Mouse (Mus musculus) Patski (cell line): ENCODE results near the gene AI854703. TPM values are rescaled to one million over a fixed set of nuclear protein-coding genes. Genes with fewer than 3 reads are reported as not detected.

Experiments
- ATAC-seq: fragments of 100-300 bp; one replicate; pipeline ENCODE4 v1.8.0; 2021
- CTCF ChIA-PET: fragments of 350-600 bp; sonication (Branson Sonifier 250); formaldehyde crosslinking; loops from one replicate; lab custom pipeline; 2022; ENCODE audit warnings: inconsistent platforms; lab: Charles Lee
- POLR2A ChIA-PET: fragments of 350-600 bp; sonication (Branson Sonifier 250); formaldehyde crosslinking; loops from one replicate; lab custom pipeline; 2022; ENCODE audit warnings: antibody characterized with exemption, inconsistent platforms; lab: Charles Lee
- DNase-seq: peaks from one replicate; pipeline ENCODE4 v3.0.0-alpha.2; 2011; ENCODE audit warnings: low read depth, low spot score
- H3K27me3 ChIP-seq: fragments of 371-371 bp; one replicate; pipeline ENCODE4 v1.5.1; 2021
- CTCF ChIP-seq: fragments of 100-300 bp; IDR thresholded peaks from one replicate; pipeline ENCODE4 v1.5.1; 2021
- in situ Hi-C: fragments of 300-500 bp; cut with MboI; formaldehyde crosslinking; loops from 3 replicates; pipeline ENCODE4 v1.11.1; 2018; ENCODE audit warnings: low pct_unique_long_range_greater_than_20kb, mixed read lengths
- polyA plus RNA-seq: library from polyadenylated mRNA; unstranded; gene quantifications from one replicate; pipeline ENCODE4 v1.2.3, GENCODE M21; 2021

Gene AI854703
- polyA plus RNA-seq, 1 experiment from 2014 or later, result 25.6 TPM

DNA sequence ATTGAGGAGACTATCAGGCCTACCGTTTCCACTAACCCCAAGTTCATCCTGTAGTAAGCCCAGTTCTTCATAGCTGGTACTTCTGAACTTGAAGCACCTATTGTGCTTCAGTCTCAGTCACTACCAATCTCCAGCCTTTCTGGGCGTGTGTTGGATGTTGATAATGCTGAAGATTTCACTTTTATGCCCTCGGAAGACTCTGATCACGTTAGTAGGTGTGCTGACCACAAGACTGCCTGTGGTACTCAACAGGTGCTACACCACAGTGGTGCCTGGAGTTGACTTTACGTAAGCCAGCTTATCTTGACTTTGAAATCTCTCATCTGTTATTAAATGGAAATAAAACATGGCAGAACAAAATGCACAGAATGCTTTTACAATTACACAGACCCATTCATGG lies 53.9 kb downstream of the AI854703 start:
- ATAC-seq, result no peak
- DNase-seq, result no peak
- no peaks in the 10 kb centered on the region for H3K27me3 ChIP-seq
- TF ChIP-seq CTCF, result no peak
- ChIA-PET POLR2A (no interaction called here), CTCF (no interaction called here)
- in situ Hi-C loops, result no loop called here

DNA sequence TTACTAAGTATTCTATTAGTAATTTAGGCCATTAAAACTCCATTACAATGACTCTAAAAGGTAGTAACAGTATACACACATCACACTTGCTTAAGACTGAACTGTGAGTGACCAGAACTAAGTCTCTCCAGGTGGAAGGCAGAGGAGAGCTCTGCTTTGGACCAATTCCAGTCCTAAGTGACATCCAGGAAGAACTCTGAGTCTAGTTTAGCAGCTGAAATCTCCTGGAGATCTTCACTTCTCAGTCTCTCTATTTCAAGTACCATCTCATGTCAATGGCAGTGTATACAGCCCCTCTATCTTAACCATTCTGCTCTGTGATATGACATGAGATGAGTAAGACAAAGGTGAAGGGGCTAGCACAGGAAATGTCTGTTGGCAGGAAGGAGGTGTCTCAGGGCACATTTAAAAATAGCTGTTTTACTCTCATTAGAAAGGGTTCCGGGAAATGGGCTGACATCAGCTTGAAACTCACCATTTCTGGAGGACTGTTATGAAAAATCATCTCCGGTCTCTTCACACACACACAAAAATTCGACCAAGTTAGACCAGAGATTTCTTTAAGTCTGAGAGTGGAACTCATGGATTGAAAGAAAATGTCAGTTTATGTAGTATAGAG lies 55.0 kb downstream of the AI854703 start:
- CTCF ChIA-PET, result interaction anchor here (0.9 kb wide), 1 partner anchor 91 kb away, joined by 4 read pairs; no protein-coding TSS in a partner anchor
- POLR2A ChIA-PET, result no interaction called here
- no peak for ATAC-seq
- no peak for DNase-seq
- TF ChIP-seq CTCF, result no peak
- in situ Hi-C loops, result no loop called here
- H3K27me3 ChIP-seq, result no peaks in the 10 kb centered on the region

DNA sequence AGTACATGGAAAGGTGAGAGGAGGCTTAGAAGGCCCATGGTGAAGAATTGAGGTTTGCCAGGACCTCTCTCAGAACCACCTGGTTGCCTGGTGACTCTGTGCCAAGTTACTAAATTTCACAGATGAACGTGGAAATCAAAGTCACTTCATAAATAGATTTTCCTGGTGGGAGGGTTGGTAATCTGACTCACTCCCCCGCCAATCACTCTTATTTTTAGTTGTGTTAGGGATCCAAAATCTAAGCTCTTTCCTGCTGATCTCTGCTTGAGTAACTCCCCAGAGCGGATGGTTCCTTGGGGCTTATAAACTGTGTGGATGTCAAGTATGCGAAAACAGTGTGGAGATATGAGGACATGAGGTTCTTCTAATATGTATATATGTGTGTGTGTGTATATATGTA lies 55.7 kb downstream of the AI854703 start:
- no peak for ATAC-seq

More for the DNA sequence above, 55.7 kb downstream of the AI854703 start:
- ChIA-PET CTCF (no interaction called here), POLR2A (no interaction called here)
- in situ Hi-C loops, result no loop called here
- no peak for TF ChIP-seq CTCF
- H3K27me3 ChIP-seq, result no peaks in the 10 kb centered on the region
- DNase-seq, result no peak

Other genes with a start within 250 kb of the AI854703 start
- gene Krba1, start 231.2 kb upstream of the AI854703 start, polyA plus RNA-seq, result 36.0 TPM
- 30.7 TPM for gene Zfp467, start 180.9 kb upstream of the AI854703 start, polyA plus RNA-seq
- 0.05 TPM for gene Sspo, start 178.5 kb upstream of the AI854703 start, polyA plus RNA-seq
- gene Atp6v0e2, start 89.1 kb upstream of the AI854703 start, polyA plus RNA-seq, result 97.0 TPM
- 21.5 TPM for gene Lrrc61, start 72.0 kb upstream of the AI854703 start, polyA plus RNA-seq
- gene Rarres2, start 54.0 kb upstream of the AI854703 start, polyA plus RNA-seq, result 0.22 TPM
- gene Gm45021, start 37.2 kb upstream of the AI854703 start, polyA plus RNA-seq, result not detected
- gene Repin1, start 32.9 kb upstream of the AI854703 start, polyA plus RNA-seq, result 44.2 TPM
- gene Gm44965, start 32.8 kb upstream of the AI854703 start, polyA plus RNA-seq, result 0.62 TPM
- 8.7 TPM for gene Zfp775, start 24.7 kb upstream of the AI854703 start, polyA plus RNA-seq
- 7.3 TPM for gene Gimap8, start 20.5 kb downstream of the AI854703 start, polyA plus RNA-seq
- 20.6 TPM for gene Gimap9, start 49.4 kb downstream of the AI854703 start, polyA plus RNA-seq
- 0.73 TPM for gene Gimap4, start 57.8 kb downstream of the AI854703 start, polyA plus RNA-seq
- gene Gimap6, start 81.5 kb downstream of the AI854703 start, polyA plus RNA-seq, result not detected
- not detected for gene Gm28053, start 91.8 kb downstream of the AI854703 start, polyA plus RNA-seq
- not detected for gene Gimap7, start 91.9 kb downstream of the AI854703 start, polyA plus RNA-seq
- 0.04 TPM for gene Gimap1, start 112.3 kb downstream of the AI854703 start, polyA plus RNA-seq
- not detected for gene Gimap5, start 119.4 kb downstream of the AI854703 start, polyA plus RNA-seq
- not detected for gene Gimap3, start 144.1 kb downstream of the AI854703 start, polyA plus RNA-seq
- gene Tmem176a, start 214.2 kb downstream of the AI854703 start, polyA plus RNA-seq, result 1,783 TPM
- 2,760 TPM for gene Tmem176b, start 214.7 kb downstream of the AI854703 start, polyA plus RNA-seq
- gene Aoc1, start 246.1 kb downstream of the AI854703 start, polyA plus RNA-seq, result 22.4 TPM